Mouse (Mus musculus): Measurements from ENCODE around the gene Myo9b. TPM values are rescaled to one million over a fixed set of nuclear protein-coding genes. Genes with fewer than 3 reads are reported as not detected.
"Not testable (repeated sequence)": the region's sequence is repeated elsewhere in the genome, so short reads cannot be mapped to it uniquely, and the experiment has no call there.

Gene Myo9b
- total and polyA plus RNA-seq, 3 experiments = 40.0 to 58.6 (median 43.9) TPM

- Histone ChIP-seq H3K36me3 (replicated peaks) (peaks cover 77% of the 10 kb centered on the region), H3K4me1 (ENCODE audit: insufficient read depth, low read depth, low read length) (peaks cover 33% of the 10 kb centered on the region), H3K4me3 (ENCODE audit: low read depth, low read length) (no peak overlapping the region), H3K27me3 (ENCODE audit: insufficient read depth, low read length) (no peaks in the 10 kb centered on the region), H3K9me3 (replicated peaks) (no peaks in the 10 kb centered on the region; the same call in 1 of the 2 replicates)
- ATAC-seq (ENCODE audit: extremely low read depth, insufficient number of reproducible peaks, low FRiP score, poor library complexity, severe bottlenecking) (no peak), DNase-seq (ENCODE audit: low spot score) (no peak)
- TF ChIP-seq GATA2 (IDR thresholded peaks at IDR 0.05; ENCODE audit: borderline replicate concordance, low read depth, low read length) (no peak), POLR2AphosphoS5 (IDR thresholded peaks at IDR 0.05; ENCODE audit: insufficient replicate concordance, low read depth, low read length) (no peak), CTCF (IDR thresholded peaks at IDR 0.05; ENCODE audit: low read depth, low read length) (no peak), GATA1 (IDR thresholded peaks at IDR 0.05; ENCODE audit: borderline replicate concordance, low read length) (no peak), TAL1 (conservative IDR thresholded peaks at IDR 0.05; ENCODE audit: low read depth, low read length) (no peak)
These were observed 18.8 kb downstream of the Myo9b start for GRCm38 (mm10) chr8:71291351-71291750.

GRCm38 (mm10) chr8:71293930-71294329 lies 21.4 kb downstream of the Myo9b start:
- not testable (repeated sequence) for H3K27me3 ChIP-seq (ENCODE audit: insufficient read depth, low read length); H3K4me3 ChIP-seq (ENCODE audit: low read depth, low read length); ATAC-seq (ENCODE audit: extremely low read depth, insufficient number of reproducible peaks, low FRiP score, poor library complexity, severe bottlenecking); H3K9me3 ChIP-seq (replicated peaks); DNase-seq (ENCODE audit: low spot score)
- peaks cover 49% of the 10 kb centered on the region for H3K4me1 ChIP-seq (ENCODE audit: insufficient read depth, low read depth, low read length)
- H3K36me3 ChIP-seq (replicated peaks) = peaks cover 86% of the 10 kb centered on the region

GRCm38 (mm10) chr8:71296188-71296621 lies 23.7 kb downstream of the Myo9b start:
- Histone ChIP-seq H3K4me1 (ENCODE audit: insufficient read depth, low read depth, low read length) (peaks cover 37% of the 10 kb centered on the region), H3K4me3 (ENCODE audit: low read depth, low read length) (no peak overlapping the region), H3K36me3 (replicated peaks) (peaks cover 85% of the 10 kb centered on the region), H3K9me3 (replicated peaks) (no peaks in the 10 kb centered on the region), H3K27me3 (ENCODE audit: insufficient read depth, low read length) (no peaks in the 10 kb centered on the region)
- peak; percentile 67 for ATAC-seq (ENCODE audit: extremely low read depth, insufficient number of reproducible peaks, low FRiP score, poor library complexity, severe bottlenecking)
- TF ChIP-seq GATA1 (IDR thresholded peaks at IDR 0.05; ENCODE audit: borderline replicate concordance, low read length) = no peak
- no peak for TF ChIP-seq CTCF (IDR thresholded peaks at IDR 0.05; ENCODE audit: low read depth, low read length)
- no peak for TF ChIP-seq GATA2 (IDR thresholded peaks at IDR 0.05; ENCODE audit: borderline replicate concordance, low read depth, low read length)
- no peak for TF ChIP-seq POLR2AphosphoS5 (IDR thresholded peaks at IDR 0.05; ENCODE audit: insufficient replicate concordance, low read depth, low read length)
- TF ChIP-seq TAL1 (conservative IDR thresholded peaks at IDR 0.05; ENCODE audit: low read depth, low read length) = no peak
- peak; percentile 23 for DNase-seq (ENCODE audit: low spot score)

- Histone ChIP-seq H3K4me1 (ENCODE audit: insufficient read depth, low read depth, low read length) (peaks cover 36% of the 10 kb centered on the region), H3K4me3 (ENCODE audit: low read depth, low read length) (no peak overlapping the region), H3K36me3 (replicated peaks) (peaks cover 86% of the 10 kb centered on the region), H3K27me3 (ENCODE audit: insufficient read depth, low read length) (no peaks in the 10 kb centered on the region), H3K9me3 (replicated peaks) (no peaks in the 10 kb centered on the region)
- ATAC-seq (ENCODE audit: extremely low read depth, insufficient number of reproducible peaks, low FRiP score, poor library complexity, severe bottlenecking) (no peak), DNase-seq (ENCODE audit: low spot score) (no peak)
- TF ChIP-seq TAL1 (conservative IDR thresholded peaks at IDR 0.05; ENCODE audit: low read depth, low read length) = no peak
- TF ChIP-seq CTCF (IDR thresholded peaks at IDR 0.05; ENCODE audit: low read depth, low read length) = no peak
- TF ChIP-seq GATA1 (IDR thresholded peaks at IDR 0.05; ENCODE audit: borderline replicate concordance, low read length) = no peak
- no peak for TF ChIP-seq GATA2 (IDR thresholded peaks at IDR 0.05; ENCODE audit: borderline replicate concordance, low read depth, low read length)
- no peak for TF ChIP-seq POLR2AphosphoS5 (IDR thresholded peaks at IDR 0.05; ENCODE audit: insufficient replicate concordance, low read depth, low read length)
These were observed 24.3 kb downstream of the Myo9b start for GRCm38 (mm10) chr8:71296784-71297183.

GRCm38 (mm10) chr8:71297439-71297838 lies 24.9 kb downstream of the Myo9b start:
- Histone ChIP-seq H3K9me3 (replicated peaks) (peaks cover 5% of the 10 kb centered on the region), H3K4me1 (ENCODE audit: insufficient read depth, low read depth, low read length) (peaks cover 41% of the 10 kb centered on the region), H3K4me3 (ENCODE audit: low read depth, low read length) (no peak overlapping the region), H3K36me3 (replicated peaks) (peaks cover 89% of the 10 kb centered on the region), H3K27me3 (ENCODE audit: insufficient read depth, low read length) (no peaks in the 10 kb centered on the region)
- DNase-seq (ENCODE audit: low spot score) = no peak
- TF ChIP-seq CTCF (IDR thresholded peaks at IDR 0.05; ENCODE audit: low read depth, low read length) = no peak
- TF ChIP-seq GATA1 (IDR thresholded peaks at IDR 0.05; ENCODE audit: borderline replicate concordance, low read length) = no peak
- no peak for TF ChIP-seq TAL1 (conservative IDR thresholded peaks at IDR 0.05; ENCODE audit: low read depth, low read length)
- no peak for TF ChIP-seq GATA2 (IDR thresholded peaks at IDR 0.05; ENCODE audit: borderline replicate concordance, low read depth, low read length)
- no peak for TF ChIP-seq POLR2AphosphoS5 (IDR thresholded peaks at IDR 0.05; ENCODE audit: insufficient replicate concordance, low read depth, low read length)
- no peak for ATAC-seq (ENCODE audit: extremely low read depth, insufficient number of reproducible peaks, low FRiP score, poor library complexity, severe bottlenecking)

- ATAC-seq (ENCODE audit: extremely low read depth, insufficient number of reproducible peaks, low FRiP score, poor library complexity, severe bottlenecking) = no peak
- DNase-seq (ENCODE audit: low spot score) = no peak
- Histone ChIP-seq H3K27me3 (ENCODE audit: insufficient read depth, low read length) (no peaks in the 10 kb centered on the region), H3K4me1 (ENCODE audit: insufficient read depth, low read depth, low read length) (peaks cover 35% of the 10 kb centered on the region), H3K9me3 (replicated peaks) (peaks cover 11% of the 10 kb centered on the region), H3K36me3 (replicated peaks) (peaks cover 92% of the 10 kb centered on the region), H3K4me3 (ENCODE audit: low read depth, low read length) (no peak overlapping the region)
- TF ChIP-seq GATA2 (IDR thresholded peaks at IDR 0.05; ENCODE audit: borderline replicate concordance, low read depth, low read length) = no peak
- no peak for TF ChIP-seq GATA1 (IDR thresholded peaks at IDR 0.05; ENCODE audit: borderline replicate concordance, low read length)
- TF ChIP-seq TAL1 (conservative IDR thresholded peaks at IDR 0.05; ENCODE audit: low read depth, low read length) = no peak
- no peak for TF ChIP-seq CTCF (IDR thresholded peaks at IDR 0.05; ENCODE audit: low read depth, low read length)
- no peak for TF ChIP-seq POLR2AphosphoS5 (IDR thresholded peaks at IDR 0.05; ENCODE audit: insufficient replicate concordance, low read depth, low read length)
These were observed 27.2 kb downstream of the Myo9b start for GRCm38 (mm10) chr8:71299716-71300115.

GRCm38 (mm10) chr8:71302788-71303187 lies 30.3 kb downstream of the Myo9b start:
- no peak for ATAC-seq (ENCODE audit: extremely low read depth, insufficient number of reproducible peaks, low FRiP score, poor library complexity, severe bottlenecking)
- peaks cover 15% of the 10 kb centered on the region for H3K4me1 ChIP-seq (ENCODE audit: insufficient read depth, low read depth, low read length)
- no peak overlapping the region for H3K4me3 ChIP-seq (ENCODE audit: low read depth, low read length)
- H3K27me3 ChIP-seq (ENCODE audit: insufficient read depth, low read length) = no peaks in the 10 kb centered on the region
- TF ChIP-seq GATA2 (IDR thresholded peaks at IDR 0.05; ENCODE audit: borderline replicate concordance, low read depth, low read length) (no peak), GATA1 (IDR thresholded peaks at IDR 0.05; ENCODE audit: borderline replicate concordance, low read length) (no peak), CTCF (IDR thresholded peaks at IDR 0.05; ENCODE audit: low read depth, low read length) (no peak), TAL1 (conservative IDR thresholded peaks at IDR 0.05; ENCODE audit: low read depth, low read length) (no peak), POLR2AphosphoS5 (IDR thresholded peaks at IDR 0.05; ENCODE audit: insufficient replicate concordance, low read depth, low read length) (no peak)
- DNase-seq (ENCODE audit: low spot score) = no peak
- peaks cover 11% of the 10 kb centered on the region for H3K9me3 ChIP-seq (replicated peaks)
- H3K36me3 ChIP-seq (replicated peaks) = peaks cover 88% of the 10 kb centered on the region

Data from G1E (cell line).